Mouse (Mus musculus) G1E-ER4 (cell line): Measurements from ENCODE around the gene Dennd5b. TPM values are rescaled to one million over a fixed set of nuclear protein-coding genes. Genes with fewer than 3 reads are reported as not detected.

Source experiments
- GATA1 ChIP-seq: IDR thresholded peaks from one replicate; pipeline ENCODE4 v1.8.0; 2012; ENCODE audit warnings: low read length, inconsistent platforms
- polyA plus RNA-seq: library from polyadenylated mRNA; stranded (reverse); fragments of >175 nt; gene quantifications from 2 replicates; pipeline ENCODE4 v1.2.3, GENCODE M21; 2012

Dennd5b gene
- polyA plus RNA-seq, 1 experiment = not detected

DNA sequence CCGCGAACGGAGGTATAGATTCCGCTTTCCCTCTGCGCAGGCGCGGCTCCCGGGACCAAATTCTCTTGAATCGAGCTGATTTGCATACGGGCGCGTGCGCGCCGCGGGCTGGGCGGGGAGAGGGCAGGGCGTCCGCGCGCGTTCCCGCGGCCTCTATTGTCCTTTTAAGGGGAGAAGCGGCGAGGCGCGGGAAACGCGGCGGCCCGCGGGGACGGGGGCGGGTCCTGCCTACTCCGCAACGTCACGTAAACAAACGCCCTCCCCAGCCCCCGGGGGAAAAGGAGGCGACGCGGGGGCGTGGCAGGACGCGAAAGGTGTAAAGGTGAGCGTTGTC, 155.1 kb downstream of the Dennd5b start, which contains the start of gene Sinhcaf:
TSS of gene Sinhcaf (minus strand) at position 59 of the 334 bp plus-strand sequence.
- TF ChIP-seq GATA1 = no peak

DNA sequence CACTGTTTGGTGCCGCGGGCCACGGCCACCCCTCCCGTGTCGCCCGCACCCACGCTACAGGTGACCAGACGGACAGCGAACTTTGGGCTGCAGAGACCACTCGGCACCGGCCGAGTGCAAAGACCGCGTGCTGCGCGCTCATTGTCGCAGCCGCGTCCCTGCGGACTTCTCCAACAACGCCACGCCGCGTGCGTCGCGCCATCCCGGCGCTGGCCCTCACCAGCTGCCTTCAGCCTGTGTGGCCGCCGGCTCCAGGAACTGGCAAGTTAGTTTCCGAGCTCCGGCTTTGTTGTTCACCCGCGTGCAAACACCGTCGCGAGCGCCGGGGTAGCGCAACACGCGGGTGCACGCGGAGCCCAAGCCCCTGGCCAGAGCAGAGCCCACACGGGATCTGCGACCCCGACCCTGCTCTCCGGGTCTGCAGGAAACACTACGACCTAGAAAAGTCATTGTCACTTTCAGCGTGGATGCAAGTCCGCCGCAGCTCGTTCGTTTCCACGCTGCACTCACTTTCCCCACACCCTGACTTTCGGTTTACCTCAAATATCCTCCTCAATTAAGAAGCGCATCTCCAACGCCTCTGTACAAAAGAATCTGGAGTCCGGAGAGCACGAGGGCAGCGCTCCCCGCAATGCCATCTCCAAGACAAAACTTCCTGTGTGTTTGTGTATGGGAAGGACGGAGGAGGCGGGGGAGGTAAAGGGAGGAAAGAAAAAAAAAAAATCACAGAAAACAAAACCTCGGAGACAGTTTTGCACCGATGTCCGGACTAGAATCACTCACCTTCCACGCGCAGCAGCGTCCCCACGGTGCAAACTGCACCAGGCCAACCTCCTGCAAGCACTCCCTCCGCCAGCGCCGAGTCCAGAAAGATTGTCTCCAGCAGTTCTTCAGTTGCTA, 155.7 kb downstream of the Dennd5b start:
- no peak for TF ChIP-seq GATA1

- no peak for TF ChIP-seq GATA1
Observed at GRCm38 (mm10) chr6:148944767-148945508, 156.5 kb downstream of the Dennd5b start.

- TF ChIP-seq GATA1 = no peak
Observed at GRCm38 (mm10) chr6:148944344-148944766, 157.1 kb downstream of the Dennd5b start.

- no peak for TF ChIP-seq GATA1
Observed at GRCm38 (mm10) chr6:148943695-148944094, 157.8 kb downstream of the Dennd5b start.

DNA sequence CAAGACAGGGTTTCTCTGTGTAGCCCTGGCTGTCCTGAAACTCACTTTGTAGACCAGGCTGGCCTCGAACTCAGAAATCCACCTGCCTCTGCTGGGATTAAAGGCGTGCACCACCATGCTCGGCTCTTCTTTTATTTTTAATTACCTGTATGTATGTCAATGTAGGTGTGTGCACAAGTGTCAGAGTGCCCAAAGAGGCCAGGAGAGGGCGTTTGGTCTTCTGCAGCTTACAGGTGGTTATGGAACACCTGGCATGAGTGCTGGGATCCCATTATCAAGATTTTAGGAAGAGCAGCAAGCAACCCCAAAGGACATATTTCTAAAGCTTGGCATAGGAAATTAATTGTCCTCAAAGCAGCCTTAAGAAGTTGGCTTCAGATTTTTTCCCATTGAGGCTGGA, 159.1 kb downstream of the Dennd5b start:
- TF ChIP-seq GATA1 = no peak

- TF ChIP-seq GATA1 = no peak
Observed at GRCm38 (mm10) chr6:148941880-148942279, 159.6 kb downstream of the Dennd5b start.

Other genes starting within 250 kb of the Dennd5b start
- gene Caprin2, start 205.4 kb downstream of the Dennd5b start, polyA plus RNA-seq = 2.8 and 3.9 TPM in 2 replicates
- 12.1 and 22.5 TPM in 2 replicates for gene Sinhcaf, start 155.2 kb downstream of the Dennd5b start, polyA plus RNA-seq
- gene Gm10203, start 28.5 kb upstream of the Dennd5b start, polyA plus RNA-seq = not detected in 2 replicates
- gene Etfbkmt, start 38.2 kb upstream of the Dennd5b start, polyA plus RNA-seq = 0.57 and 0.66 TPM in 2 replicates
- 3.0 and 3.8 TPM in 2 replicates for gene Amn1, start 87.0 kb upstream of the Dennd5b start, polyA plus RNA-seq
- gene Resf1, start 207.7 kb upstream of the Dennd5b start, polyA plus RNA-seq = 27.9 and 44.4 TPM in 2 replicates